Mouse (Mus musculus) heart, adult 2 months (tissue): ENCODE data around the gene Npm3.

Experiments
- CTCF ChIP-seq: fragments of 200-600 bp; IDR thresholded peaks from 2 replicates; pipeline ENCODE4 v1.8.1; 2022; ENCODE audit warnings: antibody characterized with exemption, mild to moderate bottlenecking, moderate library complexity
- EP300 ChIP-seq: fragments of 200-500 bp; IDR thresholded peaks from 2 replicates; pipeline ENCODE4 v1.6.1; 2011; ENCODE audit warnings: low read depth, low read length, control low read depth; ENCODE audit not compliant: insufficient read depth
- POLR2A ChIP-seq: fragments of 200-500 bp; IDR thresholded peaks from 2 replicates; pipeline ENCODE4 v1.6.1; 2011; ENCODE audit warnings: mild to moderate bottlenecking, low read depth, low read length, control low read depth; ENCODE audit not compliant: insufficient read depth

- TF ChIP-seq CTCF, result no peak
- TF ChIP-seq POLR2A, result no peak
- no peak for TF ChIP-seq EP300
Measured at GRCm38 (mm10) chr19:45758671-45759070, 9.3 kb upstream of the Npm3 start.
